Mouse (Mus musculus): ENCODE measurements at regions not wholly inside any gene's neighbourhood (a gene's known extent, or its start where the extent isn't known, plus 50 kb on each side); places are given as distances from the start of the nearest gene placed in this dataset.

DNA sequence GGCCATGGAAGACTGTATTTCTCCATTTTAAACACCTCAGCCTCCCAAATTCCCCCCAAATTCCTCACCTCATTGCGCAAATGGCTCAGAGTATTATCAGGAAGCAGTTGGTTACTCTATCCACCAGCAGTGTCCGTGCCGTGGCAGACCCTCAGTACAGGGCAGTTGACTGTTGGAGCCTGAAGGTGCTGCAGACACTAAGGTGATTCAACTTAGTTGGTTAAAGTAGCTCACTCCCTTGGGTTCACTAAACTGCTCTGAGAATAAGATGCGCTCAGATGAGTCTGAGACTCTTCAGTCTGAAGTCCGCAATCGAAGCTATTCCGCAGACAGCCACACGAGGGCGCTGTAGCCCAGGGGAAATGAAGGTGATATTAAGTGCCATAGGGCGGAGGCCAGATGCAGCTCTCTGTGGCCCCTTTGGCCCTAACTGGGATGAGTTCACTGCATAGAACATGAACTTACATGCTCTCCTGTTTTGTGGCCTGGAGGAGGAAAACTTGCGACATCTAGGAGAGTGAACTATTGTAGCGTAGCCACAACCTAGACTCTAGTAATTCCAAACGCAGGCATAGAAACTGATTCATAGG, 62.9 kb downstream of the Amer3 start:
- DNase-seq (ENCODE audit: low read depth): peak; percentile 48

DNA sequence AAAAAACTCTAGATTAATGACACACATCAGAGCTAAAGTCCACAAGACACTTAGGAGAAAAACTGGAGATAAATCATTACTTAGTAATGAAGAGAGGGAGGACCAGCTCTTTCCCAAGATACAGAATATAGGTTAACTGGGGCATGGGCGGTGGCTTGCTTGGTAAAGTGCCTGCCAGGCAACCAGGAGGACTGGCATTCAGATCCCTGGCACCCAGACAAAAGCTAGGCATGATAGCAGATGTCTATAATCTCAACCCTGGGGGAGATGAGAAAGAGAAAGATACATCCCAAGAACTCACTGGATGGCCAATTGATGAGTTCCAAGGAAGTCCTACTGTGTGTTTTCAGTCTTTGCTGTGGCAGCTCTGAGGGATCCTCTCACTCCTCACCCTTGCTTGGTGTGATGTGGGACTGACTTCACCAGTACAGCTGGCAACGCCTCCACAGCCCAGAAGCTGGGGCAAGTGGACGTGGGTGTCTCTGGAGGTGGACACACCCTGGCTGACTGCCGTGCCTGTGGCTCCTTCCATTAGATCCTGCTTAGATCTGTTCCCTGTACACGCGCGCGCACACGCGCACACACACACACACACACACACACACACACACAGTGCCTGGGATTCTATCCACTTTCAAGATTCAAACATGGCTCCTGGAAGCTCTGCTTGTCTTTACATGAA, 74.6 kb downstream of the Amer3 start:
- DNase-seq (ENCODE audit: low read depth): no peak

- no peak for DNase-seq (ENCODE audit: low read depth)
These were observed 78.0 kb downstream of the Amer3 start for GRCm38 (mm10) chr1:34657481-34657880.

GRCm38 (mm10) chr1:34663875-34664547, 84.6 kb downstream of the Amer3 start:
- no peak for DNase-seq (ENCODE audit: low read depth)

GRCm38 (mm10) chr1:34664816-34665511, 85.5 kb downstream of the Amer3 start:
- no peak for DNase-seq (ENCODE audit: low read depth)

- no peak for DNase-seq (ENCODE audit: low read depth)
These were observed 86.0 kb downstream of the Amer3 start for GRCm38 (mm10) chr1:34665512-34665854.

- DNase-seq (ENCODE audit: low read depth): no peak
These were observed 86.8 kb downstream of the Amer3 start for GRCm38 (mm10) chr1:34666226-34666662.

GRCm38 (mm10) chr1:34677105-34677741, 97.8 kb downstream of the Amer3 start:
- DNase-seq (ENCODE audit: low read depth): no peak

DNA sequence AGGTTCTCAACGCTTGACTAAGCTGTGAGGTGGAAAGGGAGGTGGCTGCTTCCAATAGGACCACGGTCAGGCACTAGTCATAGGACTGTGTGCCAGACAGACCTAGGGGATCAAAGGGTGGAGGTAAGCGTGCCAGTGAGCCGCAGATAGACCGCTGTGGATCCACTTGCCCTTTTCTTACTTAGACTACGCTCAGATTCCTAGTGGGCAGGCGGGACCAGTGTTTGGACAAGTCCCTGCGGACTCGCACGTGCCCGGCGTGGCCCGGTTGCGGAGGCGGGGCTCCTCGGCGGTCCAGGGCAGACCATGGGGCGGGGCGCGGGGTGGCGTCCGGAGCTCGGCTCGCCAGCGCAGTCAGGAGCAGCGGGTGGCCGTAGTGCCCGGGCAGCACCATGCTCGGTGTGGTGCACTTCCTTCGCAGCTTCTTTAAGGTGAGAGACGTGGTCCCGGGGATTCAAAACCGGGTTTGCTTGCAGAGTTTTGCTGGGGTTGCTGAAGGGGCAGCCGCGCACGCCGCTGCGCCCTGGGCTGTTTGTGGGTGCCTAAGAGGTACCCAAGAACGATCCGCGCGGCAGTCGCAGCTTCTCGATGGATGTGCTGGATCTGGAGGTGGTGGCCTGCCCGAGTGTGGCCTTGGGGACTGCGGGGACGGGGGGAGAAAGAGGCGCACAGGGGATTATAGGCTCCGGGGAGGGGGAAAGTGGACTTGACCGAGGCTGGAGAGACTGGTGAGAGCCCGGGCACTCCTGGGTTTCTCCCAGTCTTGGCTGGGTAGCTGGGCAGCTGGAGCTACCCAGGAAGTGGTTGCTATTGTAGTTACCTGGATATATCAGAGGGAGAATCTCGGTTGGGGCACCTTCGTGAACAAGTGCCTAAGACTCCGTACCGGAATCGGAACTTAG, 98.6 kb downstream of the Amer3 start:
- DNase-seq (ENCODE audit: low read depth): no peak

- no peak for DNase-seq (ENCODE audit: low read depth)
These were observed 99.2 kb downstream of the Amer3 start for GRCm38 (mm10) chr1:34678734-34679068.

DNA sequence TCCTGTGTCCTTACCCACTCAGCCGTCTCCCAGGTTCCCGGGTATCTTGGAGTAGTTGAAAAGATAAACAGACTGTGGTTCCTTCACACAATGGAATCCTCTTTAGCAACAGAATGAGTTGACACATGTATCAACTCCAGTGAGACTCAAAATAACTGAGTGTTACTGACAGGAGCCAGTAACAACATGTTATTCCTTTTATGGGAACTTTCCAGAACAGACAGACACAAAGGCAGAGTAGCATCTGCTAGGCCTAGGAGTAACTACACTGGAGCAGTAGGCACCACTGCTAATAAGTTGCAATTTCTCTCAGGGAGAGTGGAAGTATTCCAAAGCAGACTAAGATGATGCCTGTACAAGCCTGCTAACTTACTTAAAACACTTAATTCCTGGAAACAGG, 107.1 kb downstream of the Amer3 start:
- no peak for DNase-seq (ENCODE audit: low read depth)

- no peak for DNase-seq (ENCODE audit: low read depth)
These were observed 117.1 kb downstream of the Amer3 start for GRCm38 (mm10) chr1:34696533-34696932.

- DNase-seq (ENCODE audit: low read depth): peak; percentile 17
These were observed 121.0 kb downstream of the Amer3 start for GRCm38 (mm10) chr1:34700237-34701030.

DNA sequence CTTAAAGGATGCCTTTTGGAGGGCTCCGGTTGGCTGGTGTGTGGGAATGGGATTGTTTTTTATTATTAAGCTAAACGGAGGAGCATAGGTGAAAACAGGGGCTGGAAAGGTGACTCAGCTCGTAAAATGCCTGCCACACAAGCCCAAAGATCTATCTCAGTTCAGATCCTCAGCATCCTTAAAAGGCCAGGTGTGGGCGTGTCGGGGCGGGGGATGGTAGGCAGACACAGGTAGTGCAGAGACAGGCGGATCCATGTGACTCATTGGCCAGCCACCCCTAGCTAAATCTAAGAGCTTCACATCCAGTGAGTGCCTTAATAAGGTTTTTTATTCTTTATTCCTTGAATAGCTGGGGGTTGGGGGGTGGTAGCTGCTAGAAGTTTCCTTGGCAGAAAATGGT, 122.0 kb downstream of the Amer3 start:
- DNase-seq (ENCODE audit: low read depth): no peak

- no peak for DNase-seq (ENCODE audit: low read depth)
These were observed 129.6 kb downstream of the Amer3 start for GRCm38 (mm10) chr1:34709089-34709488.

GRCm38 (mm10) chr1:34722674-34723073, 120.2 kb downstream of the Fam168b start:
- DNase-seq (ENCODE audit: low read depth): no peak

- no peak for DNase-seq (ENCODE audit: low read depth)
These were observed 110.7 kb downstream of the Fam168b start for GRCm38 (mm10) chr1:34732156-34732555.

DNA sequence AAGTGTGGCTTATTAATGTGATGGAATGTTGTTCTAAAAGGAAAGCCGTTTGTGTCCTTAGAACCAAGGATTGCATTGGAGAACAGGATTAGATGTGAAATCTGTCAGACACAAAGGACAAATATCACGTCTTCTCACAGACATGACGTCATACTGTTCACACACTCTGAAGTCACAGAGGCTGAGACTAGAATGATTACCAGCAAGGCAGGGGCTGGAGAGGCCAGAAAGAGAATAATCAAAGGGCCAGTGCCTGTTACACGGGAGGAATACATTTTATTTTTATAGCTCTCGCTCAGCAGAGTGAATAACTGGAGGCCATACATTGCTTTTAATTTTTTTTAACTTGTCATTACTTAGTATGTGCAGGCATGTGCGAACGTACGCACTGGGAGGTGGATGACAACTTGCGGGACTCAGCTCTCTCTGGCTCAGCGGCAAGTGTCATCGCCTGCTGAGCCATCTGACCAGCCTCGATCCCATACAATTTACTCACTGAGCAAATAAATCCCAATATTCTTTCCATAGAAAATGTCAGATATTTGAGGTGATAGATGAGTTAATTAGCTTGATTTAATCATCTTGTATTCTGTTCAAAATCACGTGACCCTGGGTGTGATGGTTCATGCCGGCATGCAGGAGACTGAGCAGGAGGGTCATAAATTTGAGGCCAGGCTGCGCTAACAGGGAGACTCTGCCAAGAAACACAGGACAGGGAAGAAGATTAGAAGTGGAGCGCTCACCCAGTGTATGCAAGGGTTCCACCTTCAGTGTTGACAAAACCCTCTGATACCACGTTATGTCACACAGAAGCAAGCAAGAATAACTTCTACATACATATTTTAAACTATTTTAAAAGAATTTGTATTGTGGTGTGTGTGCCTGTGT, 109.6 kb downstream of the Fam168b start:
- no peak for DNase-seq (ENCODE audit: low read depth)

- peak; percentile 77 for DNase-seq (ENCODE audit: low read depth)
These were observed 104.3 kb downstream of the Fam168b start for GRCm38 (mm10) chr1:34738386-34739067.

Data from naive thymus-derived CD4-positive, alpha-beta T cell, adult 2 months (primary cell).